Mouse (Mus musculus) bone marrow macrophage, adult 2 months (primary cell): ENCODE measurements around the gene Zzz3.

Experiments
- CTCF ChIP-seq: IDR thresholded peaks from 2 replicates; pipeline ENCODE4 v1.5.1; 2012; ENCODE audit warnings: low read depth, mild to moderate bottlenecking, low read length, moderate library complexity
- POLR2A ChIP-seq: IDR thresholded peaks from 2 replicates; pipeline ENCODE4 v1.6.1; 2012; ENCODE audit warnings: mild to moderate bottlenecking, low read depth, low read length, borderline replicate concordance

DNA sequence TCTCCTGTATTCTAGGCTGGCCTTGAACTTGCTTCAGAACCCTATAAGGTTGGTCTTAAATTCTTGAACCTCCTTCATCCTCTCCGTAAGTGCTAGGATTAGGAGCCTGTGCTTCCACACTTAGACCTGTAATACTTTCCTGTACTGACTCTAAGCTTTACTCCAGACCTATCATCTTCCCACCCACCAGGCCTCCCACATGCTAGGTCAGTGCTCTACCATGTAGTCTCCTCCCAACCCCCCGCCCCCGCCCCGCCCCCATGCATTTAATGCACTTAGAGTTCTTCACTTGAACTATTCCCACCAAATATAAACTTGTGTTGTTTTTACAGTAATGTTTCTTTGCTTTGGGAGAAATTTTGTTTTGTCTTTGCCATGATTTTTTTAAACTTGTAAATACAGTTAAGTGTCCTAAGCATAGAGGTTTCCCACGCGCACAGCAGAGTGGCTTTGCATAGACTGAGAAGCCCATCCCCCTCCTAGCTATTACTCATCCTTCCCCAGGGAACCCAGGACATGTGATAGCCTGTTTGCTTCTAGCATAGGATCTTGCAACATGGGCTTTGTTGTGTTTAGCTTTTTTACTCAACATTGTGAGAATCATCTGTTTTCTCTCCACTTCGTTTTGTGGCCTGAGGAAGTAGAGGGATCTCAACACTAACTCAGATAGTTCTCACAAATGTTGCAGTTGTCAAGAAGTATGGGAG, 6.8 kb downstream of the Zzz3 start:
- TF ChIP-seq POLR2A: no peak
- no peak for TF ChIP-seq CTCF
